Mouse (Mus musculus) mouse embryonic stem cell (cell line): ENCODE data around the gene Gm11037.

ENCODE experiments used
- in situ Hi-C, 2 experiments: fragments of 300-500 bp; cut with MboI; formaldehyde crosslinking; loops; 1 replicate in 1 of 2; 3 replicates in 1 of 2; pipeline ENCODE4 v1.14.3; 2019 to 2020; ENCODE audit warnings: low sequenced_read_pairs in 2 of 2, low pct_unique_long_range_greater_than_20kb in 1 of 2, mixed read lengths in 1 of 2; ENCODE audit not compliant: unreplicated experiment in 1 of 2

Gm11037 gene

DNA sequence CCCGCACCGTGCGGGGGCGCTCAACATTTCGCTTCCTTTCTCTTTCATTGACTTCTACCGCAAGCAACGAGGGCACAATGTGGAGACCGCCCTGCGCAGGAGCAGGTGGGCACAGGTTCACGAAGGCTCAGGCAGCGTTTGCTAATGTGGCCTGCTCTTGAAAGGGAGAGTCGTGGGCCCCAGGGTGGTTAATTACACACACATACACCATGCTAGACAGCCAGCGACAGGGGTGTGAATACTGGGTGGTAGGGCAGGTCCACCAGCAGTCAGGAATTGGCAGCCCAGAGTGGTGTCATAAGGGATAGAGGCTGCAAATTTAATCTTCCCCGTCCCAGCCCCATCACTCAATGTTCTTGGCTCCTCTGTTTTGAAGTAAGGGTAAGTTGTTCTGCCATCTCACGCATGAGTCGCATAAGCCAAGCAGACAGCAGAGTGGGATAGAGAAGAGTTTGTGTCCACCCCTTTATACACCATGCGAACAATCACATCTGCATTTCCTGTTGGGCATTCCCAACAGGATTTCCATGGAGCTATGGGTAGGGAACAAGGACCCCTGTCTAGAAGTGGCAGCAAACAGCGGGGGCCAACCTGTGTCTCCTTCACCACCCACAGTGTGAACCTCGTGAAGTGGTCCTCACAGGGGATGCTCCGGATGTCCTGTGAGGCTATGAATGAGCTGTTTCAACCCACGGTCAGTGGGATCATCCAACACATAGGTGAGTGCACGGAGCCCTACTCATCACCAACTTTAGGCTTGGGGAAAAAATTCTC lies 9.9 kb downstream of the Gm11037 start:
- in situ Hi-C loops, result no loop called here

DNA sequence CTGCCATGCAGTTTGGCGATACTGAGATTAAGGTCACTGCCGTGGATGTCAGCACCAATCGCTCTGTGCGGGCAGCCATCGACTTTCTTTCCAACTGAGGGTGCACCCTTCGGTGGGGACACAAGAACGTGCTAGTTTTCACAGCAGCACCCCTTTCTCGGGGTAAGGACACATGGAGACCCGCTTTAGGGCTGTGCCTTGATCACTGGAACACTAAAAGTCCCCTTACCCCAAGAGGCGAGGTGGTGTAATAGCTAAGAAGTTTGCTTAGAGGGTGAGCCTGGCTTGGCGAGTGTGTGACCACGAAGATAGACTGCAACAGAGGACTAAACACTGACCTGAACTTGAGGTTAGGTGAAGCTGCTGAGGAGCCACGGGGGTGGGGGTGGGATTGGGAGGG lies 11.8 kb downstream of the Gm11037 start:
- in situ Hi-C loops, result no loop called here

DNA sequence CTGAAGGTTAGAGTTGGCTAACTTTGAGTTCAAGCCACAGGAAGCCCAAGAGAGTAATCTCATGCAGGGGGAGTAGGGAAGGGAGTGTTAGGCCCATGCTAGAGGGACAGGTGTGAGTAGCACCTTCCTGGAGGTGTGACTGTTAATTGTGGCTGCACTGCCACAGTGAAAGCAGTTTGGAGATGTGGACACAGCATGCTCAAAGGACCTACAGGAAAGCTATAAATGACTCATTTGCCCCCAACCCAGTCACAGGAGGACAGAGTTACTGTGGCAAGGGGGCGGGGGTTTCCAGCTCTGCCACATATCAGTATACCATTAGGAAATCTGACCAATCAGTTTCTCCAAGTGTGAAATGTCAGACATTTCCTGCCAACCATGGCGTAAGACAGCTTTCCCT lies 12.2 kb downstream of the Gm11037 start:
- in situ Hi-C loops, result no loop called here

DNA sequence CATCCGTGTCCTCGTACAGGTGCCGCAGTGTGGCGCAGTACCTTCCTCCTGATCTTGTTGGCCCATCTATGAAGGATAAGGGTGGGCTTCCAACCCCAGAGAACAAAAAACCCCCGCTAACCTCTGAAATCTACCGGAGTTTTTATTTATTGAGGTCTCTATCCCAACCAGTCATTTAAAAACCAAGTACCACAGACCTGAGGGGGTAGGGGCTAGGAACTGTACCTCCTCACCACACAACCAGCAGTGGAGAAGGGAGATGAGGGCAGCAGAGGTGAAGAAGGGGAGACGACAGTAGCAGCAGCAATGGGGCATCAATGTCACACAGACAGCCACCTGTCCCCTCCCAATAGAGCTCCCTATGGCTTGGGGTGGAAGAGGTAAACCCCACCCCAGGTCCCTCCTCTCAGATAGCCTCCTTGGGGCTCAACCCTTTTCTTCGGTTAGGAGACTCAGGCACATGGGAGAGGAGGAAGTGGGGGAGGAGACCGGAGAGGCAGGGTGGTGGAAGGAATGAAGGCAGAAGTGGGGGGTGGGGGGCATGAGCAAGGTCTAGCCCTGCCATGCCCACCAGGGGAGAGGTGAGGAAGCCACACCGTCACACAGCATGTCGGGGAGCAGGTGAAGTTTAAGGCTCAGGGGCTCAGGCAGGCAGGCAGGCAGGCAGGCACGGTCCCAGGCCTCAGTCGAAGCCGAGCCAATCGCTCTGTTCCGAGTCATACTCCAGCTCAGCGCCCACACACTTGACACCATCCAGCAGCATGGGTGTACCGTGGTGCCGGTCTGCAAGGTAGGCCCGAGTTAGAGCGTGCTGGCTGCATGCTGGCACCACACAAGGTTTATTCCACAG lies 13.1 kb downstream of the Gm11037 start:
- in situ Hi-C loops, result no loop called here

DNA sequence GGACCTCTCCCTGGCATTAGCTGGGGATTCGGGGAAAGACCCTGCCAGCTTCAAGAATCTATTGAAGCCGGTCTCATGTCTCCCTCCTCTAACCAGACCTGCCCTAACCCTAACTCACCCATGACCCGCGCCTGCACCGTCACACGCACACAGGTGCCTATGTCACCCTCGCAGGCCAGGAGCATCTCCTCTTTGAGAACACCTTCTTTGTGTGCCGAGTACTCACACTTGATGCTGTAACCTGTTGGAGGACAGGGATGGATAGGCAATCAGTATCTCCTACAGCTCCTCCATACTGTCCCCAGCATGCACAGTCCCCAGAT lies 13.7 kb downstream of the Gm11037 start:
- in situ Hi-C loops, result no loop called here

DNA sequence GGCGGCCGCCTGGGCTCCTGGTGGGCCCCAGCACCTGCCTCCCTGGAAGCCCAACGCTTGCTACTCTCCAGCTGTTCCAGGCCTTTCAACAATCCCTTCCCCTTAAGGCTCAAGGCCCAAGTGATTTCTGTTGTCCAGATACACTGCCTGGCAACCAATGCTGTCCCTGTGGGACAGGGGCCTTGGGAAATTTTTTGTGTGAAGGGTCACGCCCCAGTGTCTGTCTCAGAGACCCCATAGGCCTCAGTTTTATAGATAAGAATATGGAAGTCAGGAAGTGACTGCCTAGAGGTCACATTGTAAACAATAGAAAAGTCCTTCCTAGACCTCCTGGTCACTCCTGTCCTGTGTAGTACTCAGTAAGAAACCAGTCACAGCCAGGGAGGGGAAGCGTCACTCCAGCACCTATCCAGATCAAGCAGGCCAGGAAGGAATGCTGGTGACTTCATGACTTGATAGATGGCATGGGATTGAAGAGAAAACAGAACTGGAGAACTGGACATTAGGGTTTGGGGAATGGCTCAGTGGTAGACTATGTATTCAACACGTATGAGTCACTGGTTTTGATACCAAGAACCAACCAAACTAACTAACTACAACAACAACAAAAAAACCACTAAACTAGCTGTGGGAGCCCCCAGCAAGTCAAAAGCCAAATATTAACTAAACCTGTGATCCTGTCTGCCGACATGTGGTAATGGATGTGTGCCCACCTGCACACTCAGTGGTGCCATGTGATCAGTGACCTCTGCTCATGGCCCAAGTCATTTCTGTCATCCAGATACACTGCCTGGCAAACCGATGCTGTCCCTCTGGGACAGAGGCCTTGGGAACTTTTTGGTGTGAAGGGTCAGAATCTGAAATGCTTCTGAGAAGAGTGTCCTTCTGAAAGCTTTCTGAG lies 15.3 kb downstream of the Gm11037 start:
- in situ Hi-C loops, result no loop called here

DNA sequence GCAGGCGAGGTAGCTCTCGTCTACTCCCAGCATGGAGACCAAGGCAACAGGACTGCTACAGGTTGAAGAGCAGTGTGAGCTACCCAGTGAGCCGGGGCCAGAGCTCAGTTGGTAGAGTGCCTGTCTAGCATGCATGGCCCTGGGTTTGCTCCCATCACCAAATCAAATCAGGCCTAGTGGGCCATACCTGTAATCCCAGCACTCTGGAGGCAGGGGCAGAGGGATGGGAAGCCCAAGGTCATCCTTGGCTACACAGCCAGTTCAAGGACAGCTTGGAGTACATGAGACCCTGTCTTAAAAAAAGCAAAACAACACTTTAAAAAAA lies 15.9 kb downstream of the Gm11037 start:
- in situ Hi-C loops, result no loop called here

DNA sequence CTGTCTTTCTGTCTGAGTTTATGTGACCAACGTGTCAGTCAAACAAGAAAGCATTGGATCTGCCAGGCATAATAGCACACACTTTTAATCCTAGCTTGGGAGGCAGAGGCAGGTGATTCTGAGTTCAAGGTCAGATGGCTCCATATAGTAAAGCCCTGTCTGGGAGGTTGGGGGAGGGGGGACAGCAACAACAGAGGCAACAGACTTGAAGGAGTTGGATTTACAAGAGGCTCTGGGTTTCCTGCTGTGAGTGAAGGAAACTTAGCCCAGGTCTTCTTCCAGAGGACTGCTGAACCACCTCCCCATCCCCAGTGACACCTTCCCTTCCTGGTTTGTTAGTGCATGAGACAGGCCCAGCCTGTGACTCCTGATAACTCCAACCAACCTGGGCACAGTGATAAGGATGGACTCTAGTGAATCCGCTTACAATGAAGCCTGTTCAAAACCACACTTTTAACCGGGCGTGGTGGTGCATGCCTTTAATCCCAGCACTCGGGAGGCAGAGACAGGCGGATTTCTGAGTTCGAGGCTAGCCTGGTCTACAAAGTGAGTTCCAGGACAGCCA lies 19.0 kb downstream of the Gm11037 start:
- in situ Hi-C loops, result no loop called here

DNA sequence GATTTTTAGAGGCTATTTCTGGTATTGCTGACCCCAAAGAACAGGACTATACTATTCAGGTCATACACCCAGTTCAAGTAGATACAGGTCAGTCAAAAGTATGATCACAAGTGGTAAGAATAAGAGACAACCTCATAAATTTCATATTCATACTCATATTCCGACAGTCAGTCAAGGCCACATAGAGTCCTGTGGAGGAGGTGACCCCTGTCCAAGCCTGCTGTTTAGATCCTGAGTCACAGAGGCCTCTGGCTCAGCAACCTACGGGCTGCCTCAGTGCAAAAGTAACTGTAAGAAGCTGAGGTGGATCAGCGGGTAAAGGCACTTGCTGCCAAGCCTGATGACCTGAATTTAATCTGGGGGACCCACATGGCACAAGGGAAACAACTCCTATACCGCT lies 20.7 kb downstream of the Gm11037 start:
- in situ Hi-C loops, result no loop called here

DNA sequence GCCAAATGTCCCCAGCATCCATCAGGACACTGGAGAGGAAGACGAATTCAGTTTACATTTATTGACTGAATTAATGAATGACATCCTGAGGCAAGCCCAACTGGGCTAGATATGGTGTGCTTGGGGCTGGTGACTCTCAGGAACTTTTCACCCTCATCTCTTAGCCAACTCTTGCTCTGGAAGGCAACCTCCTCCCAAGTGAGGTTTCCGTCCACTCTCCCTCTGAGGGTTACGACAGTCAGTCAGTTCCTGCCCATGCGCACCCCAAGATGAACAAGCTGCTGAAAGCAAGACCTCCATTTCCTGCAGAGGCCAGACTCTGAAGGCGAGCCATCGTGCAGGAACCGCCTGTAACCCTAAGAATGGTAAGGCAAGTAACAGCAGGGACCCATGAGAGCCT lies 23.7 kb downstream of the Gm11037 start:
- in situ Hi-C loops, result no loop called here

DNA sequence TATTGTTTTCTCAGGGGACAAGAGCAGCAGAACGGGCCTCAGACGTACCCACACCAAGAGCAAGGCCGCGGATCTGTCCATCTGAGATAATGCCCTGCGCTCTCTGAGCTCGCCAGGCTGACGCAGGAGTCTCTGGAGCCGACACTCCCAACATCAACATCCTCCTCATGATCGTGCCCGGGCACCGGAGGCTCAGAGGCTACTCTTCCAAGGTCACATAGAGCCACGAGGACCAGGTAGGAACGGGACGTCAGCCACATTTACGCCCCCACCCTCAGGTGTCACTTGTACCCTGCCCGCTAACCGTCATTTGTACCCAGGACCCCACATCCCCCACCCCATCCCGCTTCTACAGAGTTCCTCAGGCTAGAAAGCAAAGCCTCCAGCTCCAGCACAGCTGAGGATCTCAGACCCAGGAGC lies 26.2 kb downstream of the Gm11037 start:
- in situ Hi-C loops, result no loop called here

DNA sequence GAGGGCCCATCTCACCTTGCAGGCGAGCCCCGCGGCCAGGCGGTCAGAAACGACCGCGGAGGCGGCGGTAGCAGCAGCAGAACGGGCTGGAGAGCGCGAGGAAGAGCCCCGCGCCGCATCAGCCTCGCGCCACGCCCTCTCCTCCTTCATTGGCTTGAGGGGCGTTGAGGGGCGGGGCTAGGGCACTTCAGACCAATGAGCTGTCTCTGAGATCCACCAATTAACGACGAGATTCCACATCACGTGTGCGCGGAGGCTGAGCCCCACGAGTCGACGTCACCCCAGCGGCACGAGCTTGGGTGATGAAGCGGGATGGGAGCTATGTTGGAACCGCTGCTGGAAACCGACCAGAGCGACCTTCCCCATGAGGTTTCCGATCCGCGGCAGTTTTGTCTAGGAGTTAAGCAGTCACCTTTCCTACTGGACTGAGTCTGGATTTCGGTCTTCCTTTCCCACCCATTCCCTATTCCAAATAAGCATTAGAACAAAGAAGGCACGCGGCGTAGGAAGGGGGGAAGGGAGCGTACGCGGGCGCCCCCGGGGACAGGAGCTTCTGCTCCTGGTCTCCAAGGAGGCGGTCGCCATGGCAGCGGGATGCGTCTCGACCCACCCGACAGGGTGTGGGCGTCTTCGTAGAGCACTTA lies 26.8 kb downstream of the Gm11037 start, which contains the start of gene 1700037H04Rik:
Gene 1700037H04Rik, minus strand, starts transcription at position 144 of the 644 bp plus-strand sequence.
- in situ Hi-C loops, result no loop called here

DNA sequence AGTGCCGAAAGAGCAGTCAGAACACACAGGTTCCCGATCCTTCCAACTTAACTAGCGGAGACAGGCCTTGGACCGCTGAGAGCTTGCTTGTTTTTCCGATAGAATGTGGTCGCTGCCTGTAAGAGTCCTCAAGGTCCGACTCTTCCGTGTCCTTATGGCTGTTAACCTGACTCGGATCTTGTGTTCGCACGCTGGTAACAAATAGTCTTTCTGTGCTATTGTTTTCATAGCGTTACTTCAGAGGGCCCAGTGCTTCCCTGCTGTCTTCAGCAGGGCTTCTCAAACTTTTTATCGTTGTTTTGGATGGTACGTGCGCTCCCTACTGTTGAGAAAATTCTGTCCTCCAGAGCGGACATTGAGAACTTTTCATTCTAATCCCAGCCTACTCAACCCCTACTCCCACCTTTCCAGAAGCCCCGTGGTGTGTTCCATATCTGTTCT lies 27.4 kb downstream of the Gm11037 start:
- in situ Hi-C loops, result no loop called here

DNA sequence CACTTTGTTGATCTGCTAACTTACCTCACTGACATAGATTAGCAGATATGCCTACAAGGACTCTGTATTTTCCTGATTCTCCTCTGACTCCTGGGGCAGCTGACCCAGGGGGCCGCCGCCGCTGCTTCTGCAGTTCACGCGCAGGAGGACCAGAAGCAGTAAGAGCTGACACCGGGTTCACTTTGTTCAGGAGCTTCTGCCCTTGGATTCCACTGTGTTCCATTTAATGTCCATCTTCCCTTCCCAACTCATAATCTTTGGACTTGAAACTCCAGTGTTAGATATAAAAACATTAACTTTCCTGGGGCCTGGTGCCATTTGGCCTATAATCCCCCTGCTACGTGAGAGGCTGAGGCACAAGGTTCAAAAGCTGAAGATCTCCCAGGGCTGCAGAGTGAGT lies 30.6 kb downstream of the Gm11037 start:
- in situ Hi-C loops, result no loop called here

DNA sequence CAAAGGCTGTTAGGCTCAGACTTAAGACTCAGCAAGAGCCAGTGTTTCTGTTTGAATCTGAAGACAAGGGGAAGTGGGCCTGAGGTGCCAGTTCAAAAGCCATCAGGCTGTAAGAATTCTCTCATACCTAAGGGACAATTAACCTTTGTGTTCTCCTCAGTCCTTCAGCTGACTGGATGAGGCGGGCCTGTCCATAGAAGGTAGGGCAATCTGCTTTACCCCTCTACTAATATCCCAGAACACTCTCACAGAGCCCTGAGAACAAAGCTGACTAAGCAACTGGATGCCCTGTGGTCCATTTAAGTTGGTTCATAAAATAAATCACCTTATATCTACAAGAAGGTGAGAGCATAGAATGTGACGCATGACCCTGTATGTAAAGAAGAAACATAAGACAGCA lies 32.9 kb downstream of the Gm11037 start:
- in situ Hi-C loops, result no loop called here

DNA sequence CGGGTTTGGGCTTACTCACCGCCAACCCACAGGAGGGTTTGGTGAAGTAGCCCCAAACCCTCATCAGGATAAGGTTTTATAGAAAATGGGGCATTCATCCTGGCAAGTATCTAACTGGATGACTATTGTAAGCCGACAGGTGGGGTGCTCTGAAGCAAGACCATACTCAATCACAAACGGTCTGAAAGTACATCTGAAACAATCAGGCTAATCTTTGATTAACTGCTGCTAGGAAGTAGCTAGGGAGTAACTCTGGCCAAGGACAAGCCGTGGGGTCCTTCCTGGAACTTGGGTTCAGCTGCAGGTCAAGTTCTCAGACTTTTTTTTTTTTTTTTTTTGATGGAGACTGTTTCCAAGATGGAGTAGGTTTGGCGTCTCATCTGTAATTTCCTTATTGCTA lies 34.7 kb downstream of the Gm11037 start:
- in situ Hi-C loops, result no loop called here

DNA sequence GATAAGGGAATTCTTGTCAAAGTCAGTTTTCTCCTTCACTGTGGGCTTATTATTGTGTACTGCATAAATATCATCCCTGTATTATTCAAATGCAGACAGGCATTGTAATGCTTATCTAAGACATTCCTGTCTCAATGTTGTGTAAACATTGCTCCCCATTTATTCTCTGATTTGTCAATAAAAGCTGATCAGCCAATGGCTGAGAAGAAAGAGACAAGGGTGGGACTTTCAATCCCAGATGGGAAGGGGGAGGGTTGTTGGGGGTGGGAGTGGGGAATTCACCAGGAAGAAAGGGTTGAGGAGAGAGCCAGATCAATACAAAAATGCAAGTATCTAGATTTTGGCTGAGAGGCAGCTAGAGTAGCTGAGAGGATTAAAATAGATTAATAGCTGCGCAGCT lies 35.6 kb downstream of the Gm11037 start:
- in situ Hi-C loops, result no loop called here

DNA sequence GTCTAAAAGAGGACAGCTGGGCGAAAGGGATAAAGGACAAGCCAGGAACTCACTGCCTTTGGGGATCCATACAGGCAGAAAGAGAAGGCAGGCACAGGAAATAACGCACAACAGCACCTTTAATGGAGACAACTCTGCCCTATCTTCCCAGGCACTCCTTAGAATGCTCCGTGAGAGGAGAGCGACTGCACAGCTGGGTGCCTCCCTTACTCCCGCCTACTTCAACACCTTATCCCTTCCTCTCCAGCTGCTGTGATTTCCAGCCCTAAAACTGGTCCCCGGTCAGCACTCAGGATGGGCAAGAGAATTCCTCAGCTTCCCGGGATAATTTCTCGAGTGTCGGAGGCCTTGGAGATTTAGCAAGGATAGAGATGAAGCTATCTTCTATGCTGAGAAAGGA lies 37.6 kb downstream of the Gm11037 start:
- in situ Hi-C loops, result no loop called here
